8 mouse cellular contexts compared by ENCODE assay signal in the genomic region with DNA sequence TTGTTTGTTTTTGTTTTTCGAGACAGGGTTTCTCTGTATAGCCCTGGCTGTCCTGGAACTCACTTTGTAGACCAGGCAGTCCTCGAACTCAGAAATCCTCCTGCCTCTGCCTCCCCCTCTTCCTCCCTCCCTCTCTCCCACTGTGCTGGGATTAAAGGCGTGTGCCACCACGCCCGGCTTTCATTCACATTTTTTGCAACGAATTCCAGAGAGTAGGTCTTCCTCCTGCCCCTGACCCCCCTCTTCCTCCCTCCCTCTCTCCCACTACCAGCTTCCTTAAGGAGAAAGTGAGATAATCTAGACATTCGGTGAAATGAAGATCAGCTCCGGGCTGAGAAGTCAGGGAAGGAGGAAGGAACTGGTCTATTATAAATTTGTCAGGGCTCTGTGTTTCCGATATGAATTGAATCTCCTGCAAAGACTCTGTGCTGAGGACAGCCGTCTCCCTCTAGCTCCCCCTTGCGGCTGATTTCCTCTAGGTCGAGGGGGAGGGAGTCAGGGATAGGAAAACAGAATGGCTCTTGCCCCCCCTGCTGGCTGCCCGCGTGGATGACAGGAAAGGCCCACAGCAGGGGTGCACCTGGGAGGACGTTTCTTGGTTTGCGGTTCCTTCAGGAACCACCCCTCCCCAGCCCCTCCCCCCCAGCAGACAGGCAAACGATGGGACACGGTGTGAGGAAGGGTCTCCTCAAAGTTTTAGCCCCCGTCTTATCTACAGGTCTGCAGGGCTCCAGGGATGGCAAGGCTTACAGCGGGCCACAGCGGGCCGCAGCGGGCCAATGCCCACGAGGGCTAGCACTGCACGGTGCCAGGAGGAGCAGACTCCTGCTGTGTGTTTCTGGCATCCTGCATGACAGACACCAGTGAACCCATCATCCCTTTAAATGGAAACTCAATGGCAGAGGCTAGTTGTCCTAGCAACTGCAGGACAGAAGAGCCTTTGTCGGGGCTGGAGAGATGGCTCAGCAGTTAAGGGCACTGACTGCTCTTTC. TPM values are rescaled to one million over a fixed set of nuclear protein-coding genes. Genes with fewer than 3 reads are reported as not detected.
DNase-seq lines count a peak whose midpoint lies in the region; ATAC-seq lines count a peak whose summit lies in the region.

No protein-coding gene starts in this region.

- H3K36me3 ChIP-seq in hindbrain, embryonic 16.5 days (ENCODE audit: control insufficient read depth, insufficient read depth, low read length) = no peaks in the 10 kb centered on the region

- peak; percentile 99 for DNase-seq in WW6 (ENCODE audit: low read depth, low spot score)
- DNase-seq in cerebellum, postnatal 36 days = peak; percentile 98
- DNase-seq in gastrocnemius, adult 18-20 months (ENCODE audit: low spot score) = peak; percentile 97
- peak; percentile 89 for DNase-seq in left cerebral cortex, adult 11 months (ENCODE audit: low spot score)
- peak; percentile 98 for DNase-seq in lung, postnatal 36 days
- peak; percentile 95 for DNase-seq in retina, postnatal 1 day
- peak; percentile 100 for DNase-seq in thymus, postnatal 4 days

- no peaks in the 10 kb centered on the region; the same call in 1 of the 2 replicates for H3K9me3 ChIP-seq in hindbrain, embryonic 16.5 days (ENCODE audit: control insufficient read depth, low read length)

- peak overlapping the region; percentile 20 for H3K4me3 ChIP-seq in hindbrain, embryonic 16.5 days (ENCODE audit: low read length)

- 17% methylated on average over 25 of the region's 26 CpGs for WGBS in hindbrain, embryonic 16.5 days

- H3K9ac ChIP-seq in hindbrain, embryonic 16.5 days (ENCODE audit: low read depth, low read length) = peak overlapping the region; percentile 8; the same call in 1 of the 2 replicates

- H3K27ac ChIP-seq in hindbrain, embryonic 16.5 days (ENCODE audit: low read depth, low read length) = no peak overlapping the region

- ATAC-seq in hindbrain, embryonic 16.5 days = peak; percentile 95

- H3K4me1 ChIP-seq in hindbrain, embryonic 16.5 days (ENCODE audit: control insufficient read depth, insufficient read depth, low read depth, low read length) = peaks cover 2% of the 10 kb centered on the region; the same call in 1 of the 2 replicates

- H3K27me3 ChIP-seq in hindbrain, embryonic 16.5 days (replicated peaks; ENCODE audit: control insufficient read depth, insufficient read depth, low read length) = no peaks in the 10 kb centered on the region

- H3K4me2 ChIP-seq in hindbrain, embryonic 16.5 days (ENCODE audit: low read length) = peak overlapping the region; percentile 45

RNA-seq across cellular contexts. Expression of gene Fkbp4, which starts 41.3 kb away (rescaled TPM):
- 100 to 1,000 TPM; 112 to 113 TPM for total RNA-seq in gastrocnemius, adult 18-20 months (2021)
- polyA plus RNA-seq in hindbrain, embryonic 16.5 days (2015; fragmentation: Nextera tagmentation; extraction: Ambion mirVana) = 341 and 344 TPM in 2 replicates

RNA-seq across cellular contexts. Expression of gene Pzp, which starts 46.8 kb away (rescaled TPM):
- total RNA-seq in gastrocnemius, adult 18-20 months (2021) = under 1 TPM; 0.09 to 0.83 TPM
- 0.10 and 0.34 TPM in 2 replicates for polyA plus RNA-seq in hindbrain, embryonic 16.5 days (2015; fragmentation: Nextera tagmentation; extraction: Ambion mirVana)

RNA-seq across cellular contexts. Expression of gene Itfg2, which starts 55.0 kb away (rescaled TPM):
- 10 to 100 TPM; 16.4 to 19.9 TPM for total RNA-seq in gastrocnemius, adult 18-20 months (2021)
- polyA plus RNA-seq in hindbrain, embryonic 16.5 days (2015; fragmentation: Nextera tagmentation; extraction: Ambion mirVana) = 35.7 and 46.9 TPM in 2 replicates
